Comparison of ENCODE assay signal across 7 mouse cellular contexts in genomic region chr5:107403947-107404684, GRCm38 (mm10). TPM values are rescaled to one million over a fixed set of nuclear protein-coding genes. Genes with fewer than 3 reads are reported as not detected.
DNase-seq lines count a peak whose midpoint lies in the region; ATAC-seq and TF ChIP-seq lines count a peak whose summit lies in the region.

No protein-coding gene starts in this region.

- DNase-seq in lung, postnatal 0 days (ENCODE audit: low spot score): no peak
- no peak for DNase-seq in lung, adult 2 months
- DNase-seq in embryonic facial prominence, embryonic 10.5 days (ENCODE audit: low spot score): no peak
- no peak for DNase-seq in hindbrain, embryonic 14.5 days (ENCODE audit: low spot score)
- DNase-seq in natural killer cell, adult 2 months (ENCODE audit: low spot score in 2 of 2): no peak
- DNase-seq in spleen, postnatal 14 days (ENCODE audit: low spot score in 2 of 2): no peak

- no peak for ATAC-seq in lung, postnatal 0 days
- no peak for ATAC-seq in hindbrain, embryonic 14.5 days (ENCODE audit: low FRiP score)
- no peak for ATAC-seq in liver, embryonic 15.5 days (ENCODE audit: insufficient read depth)

- TF ChIP-seq POLR2A in lung, adult 2 months (IDR thresholded peaks at IDR 0.05; ENCODE audit: borderline replicate concordance, extremely low read depth, low read depth, low read length): no peak

- H3K27me3 ChIP-seq in lung, postnatal 0 days (replicated peaks; ENCODE audit: insufficient read depth, low read length): 0 out of 2 replicates have a peak, but pooled peaks cover 9% of the 10 kb centered on the region
- peaks cover 39% of the 10 kb centered on the region for H3K27me3 ChIP-seq in embryonic facial prominence, embryonic 10.5 days (replicated peaks; ENCODE audit: low read depth, poor library complexity, severe bottlenecking)
- H3K27me3 ChIP-seq in hindbrain, embryonic 14.5 days (ENCODE audit: control insufficient read depth, insufficient read depth, low read length): peaks cover 39% of the 10 kb centered on the region
- H3K27me3 ChIP-seq in liver, embryonic 15.5 days: peaks cover 65% of the 10 kb centered on the region

- H3K9ac ChIP-seq in lung, postnatal 0 days (replicated peaks; ENCODE audit: low read depth): no peak overlapping the region
- H3K9ac ChIP-seq in hindbrain, embryonic 14.5 days: peak overlapping the region; percentile 68
- H3K9ac ChIP-seq in liver, embryonic 15.5 days: no peak overlapping the region

- H3K36me3 ChIP-seq in lung, postnatal 0 days (ENCODE audit: insufficient read depth, low read length): no peaks in the 10 kb centered on the region
- no peaks in the 10 kb centered on the region for H3K36me3 ChIP-seq in embryonic facial prominence, embryonic 10.5 days (replicated peaks)
- no peaks in the 10 kb centered on the region for H3K36me3 ChIP-seq in hindbrain, embryonic 14.5 days (replicated peaks; ENCODE audit: control insufficient read depth, insufficient read depth)
- H3K36me3 ChIP-seq in liver, embryonic 15.5 days (replicated peaks): no peaks in the 10 kb centered on the region

- 29% methylated on average over 12 of the region's 12 CpGs for WGBS in lung, postnatal 0 days
- 33% methylated on average over 12 of the region's 12 CpGs for WGBS in lung, adult 2 months
- WGBS in embryonic facial prominence, embryonic 10.5 days: 35% methylated on average over 12 of the region's 12 CpGs
- WGBS in hindbrain, embryonic 14.5 days: 29% methylated on average over 12 of the region's 12 CpGs
- WGBS in liver, embryonic 15.5 days (ENCODE audit: insufficient replicate concordance): 27% methylated on average over 12 of the region's 12 CpGs

- H3K9me3 ChIP-seq in lung, postnatal 0 days (ENCODE audit: low read length): no peaks in the 10 kb centered on the region
- H3K9me3 ChIP-seq in embryonic facial prominence, embryonic 10.5 days: no peaks in the 10 kb centered on the region
- no peaks in the 10 kb centered on the region for H3K9me3 ChIP-seq in hindbrain, embryonic 14.5 days (ENCODE audit: control insufficient read depth, low read length)
- H3K9me3 ChIP-seq in liver, embryonic 15.5 days (replicated peaks): no peaks in the 10 kb centered on the region

- H3K27ac ChIP-seq in lung, postnatal 0 days (ENCODE audit: low read length): no peak overlapping the region
- H3K27ac ChIP-seq in embryonic facial prominence, embryonic 10.5 days (replicated peaks): no peak overlapping the region
- no peak overlapping the region for H3K27ac ChIP-seq in hindbrain, embryonic 14.5 days
- no peak overlapping the region for H3K27ac ChIP-seq in liver, embryonic 15.5 days (replicated peaks)

- H3K4me2 ChIP-seq in lung, postnatal 0 days (replicated peaks; ENCODE audit: low read depth, low read length): peak overlapping the region; percentile 84
- H3K4me2 ChIP-seq in hindbrain, embryonic 14.5 days (replicated peaks): peak overlapping the region; percentile 100
- peak overlapping the region; percentile 69 for H3K4me2 ChIP-seq in liver, embryonic 15.5 days

- TF ChIP-seq CTCF in lung, postnatal 0 days (IDR thresholded peaks at IDR 0.05): no peak
- TF ChIP-seq CTCF in lung, adult 2 months (IDR thresholded peaks at IDR 0.05; ENCODE audit: insufficient read depth, low read length): no peak

- no peak for TF ChIP-seq EP300 in lung, postnatal 0 days (IDR thresholded peaks at IDR 0.05)

- H3K4me3 ChIP-seq in lung, postnatal 0 days (ENCODE audit: low read depth, low read length): peak overlapping the region; percentile 47
- H3K4me3 ChIP-seq in lung, adult 2 months (replicated peaks; ENCODE audit: extremely low read depth, low read depth, low read length): no peak overlapping the region
- peak overlapping the region; percentile 76 for H3K4me3 ChIP-seq in embryonic facial prominence, embryonic 10.5 days
- H3K4me3 ChIP-seq in hindbrain, embryonic 14.5 days (replicated peaks; ENCODE audit: low read length): peak overlapping the region; percentile 68
- peak overlapping the region; percentile 49 for H3K4me3 ChIP-seq in liver, embryonic 15.5 days (replicated peaks)

- no peaks in the 10 kb centered on the region; the same call in 1 of the 2 replicates for H3K4me1 ChIP-seq in lung, postnatal 0 days (ENCODE audit: insufficient read depth, low read depth, low read length)
- H3K4me1 ChIP-seq in lung, adult 2 months (ENCODE audit: control insufficient read depth, insufficient read depth, low read length): peaks cover 2% of the 10 kb centered on the region; the same call in 1 of the 2 replicates
- peaks cover 17% of the 10 kb centered on the region for H3K4me1 ChIP-seq in embryonic facial prominence, embryonic 10.5 days
- H3K4me1 ChIP-seq in hindbrain, embryonic 14.5 days (replicated peaks; ENCODE audit: control insufficient read depth, insufficient read depth, low read length): no peaks in the 10 kb centered on the region; the same call in 1 of the 2 replicates
- peaks cover 9% of the 10 kb centered on the region; the same call in 1 of the 2 replicates for H3K4me1 ChIP-seq in liver, embryonic 15.5 days (replicated peaks)

RNA-seq across cellular contexts. Expression of gene Ephx4, which starts 1.6 kb away (rescaled TPM):
- polyA plus RNA-seq in lung, postnatal 0 days (2015; fragmentation: Nextera tagmentation; extraction: Ambion mirVana): 1.2 and 1.6 TPM in 2 replicates
- 1.9 and 2.0 TPM in 2 replicates for polyA plus RNA-seq in lung, adult 2 months (2012; rRNA removed)
- polyA plus RNA-seq in embryonic facial prominence, embryonic 10.5 days (2016; fragmentation: Nextera tagmentation; extraction: Ambion mirVana): 0.43 and 0.76 TPM in 2 replicates
- 2.9 and 3.2 TPM in 2 replicates for polyA plus RNA-seq in hindbrain, embryonic 14.5 days (2014; fragmentation: Nextera tagmentation; extraction: Ambion mirVana)
- 0.09 TPM in 2 replicates for polyA plus RNA-seq in liver, embryonic 15.5 days (2015; fragmentation: Nextera tagmentation; extraction: Ambion mirVana)

RNA-seq across cellular contexts. Expression of gene Lpcat2b, which starts 27.2 kb away (rescaled TPM):
- polyA plus RNA-seq in lung, postnatal 0 days (2015; fragmentation: Nextera tagmentation; extraction: Ambion mirVana): not detected in 2 replicates
- 0.03 and 0.14 TPM in 2 replicates for polyA plus RNA-seq in lung, adult 2 months (2012; rRNA removed)
- not detected in 2 replicates for polyA plus RNA-seq in embryonic facial prominence, embryonic 10.5 days (2016; fragmentation: Nextera tagmentation; extraction: Ambion mirVana)
- polyA plus RNA-seq in hindbrain, embryonic 14.5 days (2014; fragmentation: Nextera tagmentation; extraction: Ambion mirVana): not detected in 2 replicates
- polyA plus RNA-seq in liver, embryonic 15.5 days (2015; fragmentation: Nextera tagmentation; extraction: Ambion mirVana): not detected in 2 replicates

RNA-seq across cellular contexts. Expression of gene Btbd8, which starts 33.7 kb away (rescaled TPM):
- 2.1 and 2.4 TPM in 2 replicates for polyA plus RNA-seq in lung, postnatal 0 days (2015; fragmentation: Nextera tagmentation; extraction: Ambion mirVana)
- polyA plus RNA-seq in lung, adult 2 months (2012; rRNA removed): 1.0 and 1.2 TPM in 2 replicates
- polyA plus RNA-seq in embryonic facial prominence, embryonic 10.5 days (2016; fragmentation: Nextera tagmentation; extraction: Ambion mirVana): 4.5 and 4.9 TPM in 2 replicates
- polyA plus RNA-seq in hindbrain, embryonic 14.5 days (2014; fragmentation: Nextera tagmentation; extraction: Ambion mirVana): 17.9 and 23.0 TPM in 2 replicates
- polyA plus RNA-seq in liver, embryonic 15.5 days (2015; fragmentation: Nextera tagmentation; extraction: Ambion mirVana): 1.2 and 1.4 TPM in 2 replicates
